Mouse (Mus musculus) megakaryocyte-erythroid progenitor cell, adult 5-6 weeks (primary cell): ENCODE data around the gene Rps24. TPM values are rescaled to one million over a fixed set of nuclear protein-coding genes. Genes with fewer than 3 reads are reported as not detected.
"Not testable (repeated sequence)": the region's sequence is repeated elsewhere in the genome, so short reads cannot be mapped to it uniquely, and the experiment has no call there.

Experiments used
- ATAC-seq: replicated peaks from 2 replicates; pipeline ENCODE4 v1.8.0; 2016; ENCODE audit warnings: mild to moderate bottlenecking, inconsistent platforms; ENCODE audit not compliant: severe bottlenecking, poor library complexity, low FRiP score, low TSS enrichment
- total RNA-seq, 2 experiments: library from RNA; stranded (forward) in 1 of 2; stranded (reverse) in 1 of 2; fragments of 200-1000, 215-1000 nt in 1 of 2; fragments of >200 nt in 1 of 2; fragmentation: Nextera tagmentation in 1 of 2; gene quantifications; 2 replicates each; pipeline ENCODE4 v1.2.3; 2014 to 2017

Gene Rps24
- 4,905 and 5,243 TPM in 2 replicates for total RNA-seq (2014; fragmentation: Nextera tagmentation)
- 5,044 and 5,586 TPM in 2 replicates for total RNA-seq (2017)

GRCm38 (mm10) chr14:24486773-24487227, at the start of gene Rps24, which contains the start of gene Polr3a:
TSS of gene Rps24 (plus strand) at chr14:24487125.
TSS of gene Polr3a (minus strand) at chr14:24487058.
- ATAC-seq, result peak; percentile 80

GRCm38 (mm10) chr14:24443529-24443928, 43.4 kb upstream of the Rps24 start:
- not testable (repeated sequence) for ATAC-seq

- ATAC-seq, result no peak
Measured at GRCm38 (mm10) chr14:24458191-24458590, 28.7 kb upstream of the Rps24 start.

GRCm38 (mm10) chr14:24468806-24469205, 18.1 kb upstream of the Rps24 start:
- ATAC-seq, result no peak

GRCm38 (mm10) chr14:24486241-24486767, 621 bp upstream of the Rps24 start:
- peak; percentile 20; the same call in 1 of the 2 replicates for ATAC-seq

- ATAC-seq, result not testable (repeated sequence)
Measured at GRCm38 (mm10) chr14:24489772-24490171, 2.8 kb downstream of the Rps24 start.

GRCm38 (mm10) chr14:24490468-24491265, 3.7 kb downstream of the Rps24 start:
- ATAC-seq, result peak; percentile 81

GRCm38 (mm10) chr14:24491266-24491981, 4.5 kb downstream of the Rps24 start:
- ATAC-seq, result no peak

- no peak for ATAC-seq
Measured at GRCm38 (mm10) chr14:24493256-24493655, 6.3 kb downstream of the Rps24 start.

GRCm38 (mm10) chr14:24496507-24496906, 9.6 kb downstream of the Rps24 start:
- no peak for ATAC-seq

GRCm38 (mm10) chr14:24497443-24497842, 10.5 kb downstream of the Rps24 start:
- no peak for ATAC-seq

GRCm38 (mm10) chr14:24498561-24499255, 11.8 kb downstream of the Rps24 start:
- no peak; the same call in 1 of the 2 replicates for ATAC-seq

GRCm38 (mm10) chr14:24499478-24499877, 12.6 kb downstream of the Rps24 start:
- no peak for ATAC-seq

GRCm38 (mm10) chr14:24500091-24500844, 13.3 kb downstream of the Rps24 start:
- peak; percentile 56 for ATAC-seq

GRCm38 (mm10) chr14:24500845-24501186, 13.9 kb downstream of the Rps24 start:
- no peak for ATAC-seq

GRCm38 (mm10) chr14:24501256-24501655, 14.3 kb downstream of the Rps24 start:
- ATAC-seq, result no peak

- no peak for ATAC-seq
Measured at GRCm38 (mm10) chr14:24507452-24508069, 20.6 kb downstream of the Rps24 start.

GRCm38 (mm10) chr14:24508070-24508773, 21.3 kb downstream of the Rps24 start:
- no peak for ATAC-seq
